Mouse (Mus musculus) heart, embryonic 15.5 days (tissue): ENCODE measurements around the gene Hepacam. TPM values are rescaled to one million over a fixed set of nuclear protein-coding genes. Genes with fewer than 3 reads are reported as not detected.

Source experiments
- ATAC-seq: fragments of 200-750 bp; cut with Nextera tagmentation; replicated peaks from 2 replicates; pipeline ENCODE4 v1.8.0; 2017; ENCODE audit warnings: low read depth, moderate TSS enrichment; ENCODE audit not compliant: insufficient number of reproducible peaks, insufficient read depth, low FRiP score
- H3K27ac ChIP-seq: fragments of 300-500 bp; sonication (generic); 2 replicates; pipeline ENCODE4 v1.5.1; 2015; ENCODE audit warnings: mild to moderate bottlenecking, inconsistent platforms
- H3K27me3 ChIP-seq: fragments of 300-500 bp; sonication (generic); 2 replicates; pipeline ENCODE4 v1.6.1; 2015; ENCODE audit warnings: inconsistent platforms
- H3K36me3 ChIP-seq: fragments of 300-500 bp; sonication (generic); 2 replicates; pipeline ENCODE4 v1.6.1; 2015; ENCODE audit warnings: mild to moderate bottlenecking, inconsistent platforms
- H3K4me1 ChIP-seq: fragments of 300-500 bp; sonication (generic); replicated peaks from 2 replicates; pipeline ENCODE4 v1.6.1; 2015; ENCODE audit warnings: inconsistent platforms
- H3K4me2 ChIP-seq: fragments of 300-500 bp; sonication (generic); 2 replicates; pipeline ENCODE4 v1.6.1; 2015; ENCODE audit warnings: inconsistent platforms, mild to moderate bottlenecking, moderate library complexity
- H3K4me3 ChIP-seq: fragments of 300-500 bp; sonication (generic); 2 replicates; pipeline ENCODE4 v1.5.1; 2015; ENCODE audit warnings: mild to moderate bottlenecking, inconsistent platforms
- H3K9ac ChIP-seq: fragments of 300-500 bp; sonication (generic); 2 replicates; pipeline ENCODE4 v1.6.1; 2015; ENCODE audit warnings: mild to moderate bottlenecking, inconsistent platforms
- H3K9me3 ChIP-seq: fragments of 300-500 bp; sonication (generic); replicated peaks from 2 replicates; pipeline ENCODE4 v1.6.1; 2016; ENCODE audit warnings: inconsistent platforms
- WGBS: fragments of 180-500 bp; shearing (Covaris S2); methylation state at CpG from one replicate; pipeline ENCODE4 v1.1.7; 2015; ENCODE audit warnings: mixed read lengths; 5-methylcytosine and 5-hydroxymethylcytosine counted together
- polyA plus RNA-seq: library from polyadenylated mRNA; unstranded; fragments of >200 nt; fragmentation: Nextera tagmentation; extraction: Ambion mirVana; gene quantifications from 2 replicates; pipeline ENCODE4 v1.2.1, GENCODE M21; 2015

Hepacam gene
- 0.09 TPM in 2 replicates for polyA plus RNA-seq

- 85% methylated on average over 17 of the region's 17 CpGs for WGBS
- Histone ChIP-seq H3K9me3 (no peaks in the 10 kb centered on the region), H3K9ac (no peak within 1 kb of the TSS), H3K4me2 (no peak within 1 kb of the TSS), H3K27ac (no peak within 1 kb of the TSS), H3K4me1 (no peaks in the 10 kb centered on the region), H3K36me3 (no peaks in the 10 kb centered on the region), H3K27me3 (no peaks in the 10 kb centered on the region), H3K4me3 (no peak within 1 kb of the TSS)
- no peak for ATAC-seq
Observed at GRCm38 (mm10) chr9:37367301-37368080, at the start of gene Hepacam. Hepacam (plus strand) TSS chr9:37367351.

DNA sequence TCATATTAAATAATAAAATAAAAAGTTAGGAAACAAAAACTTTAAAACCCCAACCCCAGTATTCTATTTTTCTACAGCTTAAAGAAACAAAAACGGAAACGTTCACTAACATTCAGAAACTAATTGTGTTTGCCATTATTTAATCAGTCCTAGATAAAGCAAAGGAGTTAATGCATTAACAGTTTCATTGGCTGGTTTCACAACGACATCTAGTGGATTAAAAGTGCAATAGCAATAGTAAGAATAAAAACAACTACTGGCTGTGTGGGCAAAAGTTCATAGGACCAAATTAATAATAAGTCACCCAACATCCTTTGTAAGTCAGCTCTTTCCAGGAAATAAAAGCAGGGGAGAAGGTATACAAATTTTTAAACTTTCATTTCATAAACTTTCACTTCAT is 37.7 kb upstream of the Hepacam start:
- WGBS, result 39% methylated on average over 3 of the region's 3 CpGs
- H3K4me2 ChIP-seq, result no peak overlapping the region

GRCm38 (mm10) chr9:37345406-37345805 is 21.7 kb upstream of the Hepacam start:
- 73% methylated on average over 3 of the region's 3 CpGs for WGBS
- Histone ChIP-seq H3K27me3 (no peaks in the 10 kb centered on the region), H3K4me1 (peaks cover 11% of the 10 kb centered on the region), H3K4me2 (no peak overlapping the region), H3K9ac (no peak overlapping the region), H3K27ac (no peak overlapping the region), H3K36me3 (peaks cover 6% of the 10 kb centered on the region; the same call in 1 of the 2 replicates), H3K9me3 (no peaks in the 10 kb centered on the region), H3K4me3 (no peak overlapping the region)
- no peak for ATAC-seq

More for the DNA sequence above, 37.7 kb upstream of the Hepacam start:
- Histone ChIP-seq H3K4me3 (no peak overlapping the region), H3K27ac (no peak overlapping the region), H3K9me3 (no peaks in the 10 kb centered on the region), H3K4me1 (no peaks in the 10 kb centered on the region), H3K9ac (no peak overlapping the region), H3K27me3 (no peaks in the 10 kb centered on the region), H3K36me3 (no peaks in the 10 kb centered on the region)
- no peak for ATAC-seq

GRCm38 (mm10) chr9:37347184-37347987 is 19.8 kb upstream of the Hepacam start:
- H3K4me1 ChIP-seq, result peaks cover 11% of the 10 kb centered on the region
- peak overlapping the region; percentile 80 for H3K9ac ChIP-seq
- WGBS, result 24% methylated on average over 12 of the region's 12 CpGs
- H3K9me3 ChIP-seq, result no peaks in the 10 kb centered on the region
- H3K4me2 ChIP-seq, result peak overlapping the region; percentile 78
- peak overlapping the region; percentile 91 for H3K27ac ChIP-seq
- H3K27me3 ChIP-seq, result no peaks in the 10 kb centered on the region
- ATAC-seq, result no peak
- peak overlapping the region; percentile 71 for H3K4me3 ChIP-seq
- H3K36me3 ChIP-seq, result peaks cover 6% of the 10 kb centered on the region; the same call in 1 of the 2 replicates

DNA sequence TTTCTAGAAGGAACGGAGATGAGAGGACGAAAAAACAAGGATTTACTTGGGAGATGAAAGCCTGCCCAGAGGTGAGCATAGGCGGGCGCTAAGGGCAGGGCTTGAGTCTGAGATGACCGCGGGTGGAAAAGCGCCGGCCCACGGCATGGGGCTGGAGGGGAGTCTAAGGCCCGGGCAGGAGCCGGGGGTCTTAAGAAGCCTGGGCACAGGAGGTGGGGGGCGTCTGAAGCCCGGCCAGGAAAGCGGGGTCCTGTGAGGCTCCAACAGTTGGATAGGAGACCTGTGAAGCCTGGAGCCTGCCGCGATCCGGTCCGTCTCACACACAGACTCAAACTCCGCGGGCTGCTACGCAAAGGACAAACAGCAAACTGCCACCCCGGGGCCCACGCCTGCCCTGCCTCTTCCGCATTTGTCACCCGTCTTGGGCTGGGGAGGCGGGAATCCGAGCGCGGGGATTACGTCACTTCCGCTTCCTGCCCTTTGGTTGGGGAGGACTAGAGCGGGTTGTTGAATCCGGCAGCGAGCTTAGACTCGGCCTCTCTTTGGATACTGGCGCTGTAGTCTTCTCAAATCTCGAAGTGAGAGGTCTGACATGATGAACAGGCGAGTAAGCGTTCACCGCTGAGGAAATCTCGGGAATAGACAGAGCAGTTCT is 19.0 kb upstream of the Hepacam start, which contains the start of gene Ccdc15:
Gene Ccdc15 (minus strand): TSS at position 445 of the 655 bp plus-strand sequence.
- Histone ChIP-seq H3K27ac (peak within 1 kb of the TSS; percentile 91), H3K4me1 (peaks cover 11% of the 10 kb centered on the region), H3K4me3 (peak within 1 kb of the TSS; percentile 71), H3K9ac (peak within 1 kb of the TSS; percentile 80), H3K27me3 (no peaks in the 10 kb centered on the region), H3K9me3 (no peaks in the 10 kb centered on the region), H3K36me3 (no peaks in the 10 kb centered on the region), H3K4me2 (peak within 1 kb of the TSS; percentile 78)
- WGBS, result under 1% methylated on average over 41 of the region's 41 CpGs
- peak; percentile 97 for ATAC-seq

- H3K27ac ChIP-seq, result no peak overlapping the region
- H3K9ac ChIP-seq, result no peak overlapping the region
- H3K4me1 ChIP-seq, result peaks cover 11% of the 10 kb centered on the region
- 90% methylated on average over 3 of the region's 3 CpGs for WGBS
- peak overlapping the region; percentile 78 for H3K4me2 ChIP-seq
- H3K4me3 ChIP-seq, result peak overlapping the region; percentile 71
- H3K27me3 ChIP-seq, result no peaks in the 10 kb centered on the region
- no peaks in the 10 kb centered on the region for H3K36me3 ChIP-seq
- ATAC-seq, result no peak
- no peaks in the 10 kb centered on the region for H3K9me3 ChIP-seq
Observed at GRCm38 (mm10) chr9:37349050-37349449, 18.1 kb upstream of the Hepacam start.

DNA sequence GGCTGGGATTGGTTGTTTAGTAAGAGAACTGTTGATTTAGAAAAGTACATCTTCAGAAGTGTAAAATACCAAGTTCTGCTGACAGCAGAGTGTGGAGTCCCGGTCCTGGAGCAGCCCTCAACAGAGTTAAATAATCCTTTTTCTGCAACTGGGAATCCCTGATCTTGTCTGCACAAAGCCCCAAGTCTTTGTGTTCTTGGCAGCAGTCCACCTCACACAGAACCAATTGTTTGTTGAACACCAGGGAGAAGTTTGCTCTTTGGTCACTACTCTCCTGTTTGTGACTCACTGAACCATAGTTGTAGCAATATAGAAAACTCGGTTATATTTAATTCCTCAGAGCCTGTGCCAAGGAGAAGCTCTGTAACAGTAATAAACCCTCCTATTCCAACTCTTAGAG is 15.9 kb upstream of the Hepacam start:
- ATAC-seq, result no peak
- no peaks in the 10 kb centered on the region for H3K27me3 ChIP-seq
- H3K9ac ChIP-seq, result no peak overlapping the region
- WGBS, result 53% methylated on average over 2 of the region's 2 CpGs
- H3K9me3 ChIP-seq, result no peaks in the 10 kb centered on the region
- peaks cover 11% of the 10 kb centered on the region for H3K4me1 ChIP-seq
- no peak overlapping the region for H3K4me2 ChIP-seq
- no peaks in the 10 kb centered on the region for H3K36me3 ChIP-seq
- no peak overlapping the region for H3K4me3 ChIP-seq
- H3K27ac ChIP-seq, result no peak overlapping the region

DNA sequence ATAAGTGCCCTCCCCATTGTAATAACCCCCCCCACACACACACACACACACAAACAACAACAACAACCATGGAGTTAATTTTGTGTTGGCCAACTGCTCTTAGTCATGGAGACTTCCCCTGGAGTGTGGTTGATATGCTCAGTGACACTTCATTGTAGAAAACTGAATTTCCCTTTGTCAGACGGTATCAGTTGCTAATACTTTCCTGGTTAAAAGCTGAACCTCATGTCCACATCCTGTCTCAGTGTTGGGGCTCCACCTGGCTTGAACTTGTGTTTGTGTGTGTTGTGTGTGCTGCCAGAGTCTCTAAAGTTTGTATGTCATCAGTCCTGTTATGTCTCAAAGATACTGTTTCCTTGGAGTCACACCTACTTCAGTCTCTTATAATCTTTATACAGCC is 12.7 kb upstream of the Hepacam start:
- 57% methylated on average over 1 of the region's 1 CpGs for WGBS
- Histone ChIP-seq H3K27me3 (no peaks in the 10 kb centered on the region), H3K9me3 (no peaks in the 10 kb centered on the region), H3K36me3 (no peaks in the 10 kb centered on the region), H3K4me3 (no peak overlapping the region), H3K27ac (no peak overlapping the region), H3K4me2 (no peak overlapping the region), H3K9ac (no peak overlapping the region), H3K4me1 (0 out of 2 replicates have a peak, but pooled peaks cover 1% of the 10 kb centered on the region)
- no peak for ATAC-seq

DNA sequence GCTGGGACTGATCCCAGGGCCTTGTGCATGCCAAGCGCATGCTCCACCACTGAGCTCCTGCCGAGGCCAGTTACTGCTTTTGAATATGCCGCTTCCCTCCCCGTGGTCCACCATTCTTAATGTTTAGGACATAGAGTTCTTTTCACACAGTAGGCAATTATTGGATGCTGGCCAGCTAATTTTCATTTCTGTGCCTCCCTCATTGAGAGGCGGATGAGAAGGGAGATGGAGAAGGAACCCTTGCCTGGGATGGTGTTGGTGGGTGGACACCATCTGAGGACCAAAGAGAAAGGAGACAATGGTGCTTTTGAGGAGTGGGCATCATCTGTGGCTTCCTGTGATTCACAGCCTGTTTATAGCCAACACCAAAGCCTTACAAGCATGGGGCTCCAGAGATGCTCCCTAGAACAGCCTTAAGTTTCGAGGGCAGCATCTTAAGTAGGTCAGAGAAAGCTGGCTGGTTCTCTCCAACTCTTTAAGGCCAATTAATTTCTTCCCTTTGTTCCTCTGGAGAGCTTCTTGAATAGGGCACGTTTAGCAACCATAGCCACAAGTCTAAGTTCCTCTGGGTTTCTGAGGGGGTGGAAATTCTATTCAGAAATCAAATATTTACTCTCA is 8.3 kb upstream of the Hepacam start:
- WGBS, result 78% methylated on average over 7 of the region's 7 CpGs
- H3K27me3 ChIP-seq, result no peaks in the 10 kb centered on the region
- no peaks in the 10 kb centered on the region for H3K36me3 ChIP-seq
- ATAC-seq, result no peak
- no peaks in the 10 kb centered on the region for H3K9me3 ChIP-seq
- no peak overlapping the region for H3K4me3 ChIP-seq
- H3K4me2 ChIP-seq, result no peak overlapping the region
- H3K4me1 ChIP-seq, result 0 out of 2 replicates have a peak, but pooled peaks cover 7% of the 10 kb centered on the region
- H3K27ac ChIP-seq, result no peak overlapping the region
- no peak overlapping the region for H3K9ac ChIP-seq

GRCm38 (mm10) chr9:37359331-37360220 is 7.6 kb upstream of the Hepacam start:
- Histone ChIP-seq H3K9ac (no peak overlapping the region), H3K4me2 (no peak overlapping the region), H3K9me3 (no peaks in the 10 kb centered on the region), H3K27me3 (no peaks in the 10 kb centered on the region), H3K4me1 (0 out of 2 replicates have a peak, but pooled peaks cover 7% of the 10 kb centered on the region), H3K27ac (no peak overlapping the region), H3K4me3 (no peak overlapping the region), H3K36me3 (no peaks in the 10 kb centered on the region)
- no peak; the same call in 1 of the 2 replicates for ATAC-seq
- WGBS, result 55% methylated on average over 6 of the region's 6 CpGs
